Mouse (Mus musculus): ENCODE results near the gene Acvr2b. TPM values are rescaled to one million over a fixed set of nuclear protein-coding genes. Genes with fewer than 3 reads are reported as not detected.

Acvr2b gene
- total RNA-seq, 2 experiments from 2014 or later: 14.5 to 20.6 TPM

DNA sequence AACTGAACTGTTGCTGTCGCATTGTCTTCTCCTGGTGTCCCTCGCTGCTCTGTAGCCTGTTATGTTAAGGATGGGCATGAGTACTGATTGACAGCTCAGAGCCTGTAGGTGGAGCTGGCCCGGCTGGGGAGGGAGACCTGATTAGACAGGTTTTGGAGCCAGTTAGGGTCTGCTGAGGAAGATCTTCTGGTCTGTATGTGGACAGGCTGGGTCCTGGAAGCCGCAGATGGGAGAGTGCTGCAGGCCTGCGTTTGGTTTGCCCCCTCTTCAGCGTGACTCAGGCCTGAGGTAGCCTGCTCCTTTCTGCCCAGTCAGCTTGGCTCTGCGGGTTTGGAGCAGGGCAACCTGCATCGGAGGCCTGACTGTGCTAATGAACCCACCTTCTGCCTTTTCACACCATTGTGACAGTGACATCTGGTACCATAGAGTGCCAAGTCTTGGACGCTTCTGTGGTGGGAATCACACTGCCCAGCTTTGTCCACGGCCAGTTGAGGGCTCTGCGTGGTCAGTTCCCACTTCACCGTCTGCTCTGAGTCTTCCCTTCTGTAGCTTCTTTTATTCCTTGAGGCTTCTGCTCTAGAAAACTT lies 18.0 kb downstream of the Acvr2b start:
- Histone ChIP-seq H3K4me3 (no peak overlapping the region), H3K27ac (peak overlapping the region; percentile 21; the same call in 1 of the 2 replicates)
- no peak for TF ChIP-seq CTCF (IDR thresholded peaks at IDR 0.05)
- DNase-seq: peak; percentile 20
- intact Hi-C loops (cut with DNase I): no loop called here

DNA sequence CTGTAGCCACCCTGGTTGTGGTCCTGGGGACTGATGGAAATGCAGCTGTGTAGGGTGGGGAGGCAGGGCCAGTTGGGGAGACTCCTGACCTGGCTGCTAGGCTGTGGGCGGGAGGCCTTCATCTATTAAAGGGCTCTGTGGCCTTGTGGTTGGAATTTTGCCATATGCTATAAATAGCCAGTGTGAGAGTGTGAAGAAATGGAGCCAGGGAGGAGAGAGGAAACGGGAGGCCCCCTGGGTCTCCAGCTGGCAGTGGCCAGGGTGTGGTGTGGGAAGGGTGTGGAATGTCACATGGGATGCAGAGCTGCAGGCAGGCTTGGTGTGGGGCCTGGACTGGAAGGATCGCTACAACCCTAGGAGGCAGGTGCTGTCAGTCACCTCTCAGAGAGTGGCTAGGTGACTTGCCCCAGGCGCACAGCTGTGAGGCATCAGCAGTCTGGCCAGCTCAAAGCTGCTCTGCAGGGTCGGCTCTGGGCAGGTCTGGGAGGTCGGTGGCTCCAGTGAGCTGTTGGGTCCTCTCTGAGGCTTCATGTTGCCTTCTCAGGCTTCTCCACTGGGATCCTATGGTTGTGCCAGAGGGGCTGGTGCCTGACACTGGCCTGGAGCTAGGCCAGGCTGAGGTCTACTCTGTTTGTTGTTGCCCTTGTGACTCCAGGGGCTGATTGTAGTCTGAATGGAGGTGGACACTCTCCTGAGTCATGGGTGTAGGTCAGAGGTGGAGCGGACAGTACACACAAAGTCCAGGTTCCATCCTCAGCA lies 23.5 kb downstream of the Acvr2b start:
- intact Hi-C loops (cut with DNase I): no loop called here

DNA sequence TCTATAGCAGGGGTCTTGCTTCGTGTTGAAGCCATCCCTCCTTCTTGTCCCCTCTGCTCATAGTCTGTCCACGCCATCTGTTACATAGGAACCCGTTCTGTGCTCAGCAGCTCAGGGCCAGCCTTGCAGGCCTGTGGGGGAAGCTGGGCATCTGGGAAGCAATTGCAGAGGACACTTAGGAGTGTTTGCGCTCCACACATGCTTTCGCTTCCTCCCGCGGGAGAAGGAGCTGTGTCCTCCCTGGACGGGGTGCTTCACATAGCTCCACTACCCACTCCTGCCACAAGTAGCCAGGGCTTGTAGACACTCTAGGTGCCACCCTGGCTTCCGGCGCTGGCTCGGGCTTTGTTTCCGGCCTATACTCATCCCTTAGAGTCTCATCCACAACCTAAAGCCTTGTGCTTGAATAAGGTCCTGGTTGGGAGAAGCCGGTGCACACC lies 24.1 kb downstream of the Acvr2b start:
- Histone ChIP-seq H3K4me3 (no peak overlapping the region), H3K27ac (peak overlapping the region; percentile 86)
- DNase-seq: peak; percentile 31
- intact Hi-C loops (cut with DNase I): loop anchor here (2.0 kb wide), 1 partner anchor 23 kb away; the partner anchor contains the start of gene Acvr2b
- no peak for TF ChIP-seq CTCF (IDR thresholded peaks at IDR 0.05)

More for the DNA sequence above, 23.5 kb downstream of the Acvr2b start:
- peak overlapping the region; percentile 33 for H3K4me3 ChIP-seq
- peak overlapping the region; percentile 86 for H3K27ac ChIP-seq
- TF ChIP-seq CTCF (IDR thresholded peaks at IDR 0.05): no peak
- DNase-seq: peak; percentile 88

DNA sequence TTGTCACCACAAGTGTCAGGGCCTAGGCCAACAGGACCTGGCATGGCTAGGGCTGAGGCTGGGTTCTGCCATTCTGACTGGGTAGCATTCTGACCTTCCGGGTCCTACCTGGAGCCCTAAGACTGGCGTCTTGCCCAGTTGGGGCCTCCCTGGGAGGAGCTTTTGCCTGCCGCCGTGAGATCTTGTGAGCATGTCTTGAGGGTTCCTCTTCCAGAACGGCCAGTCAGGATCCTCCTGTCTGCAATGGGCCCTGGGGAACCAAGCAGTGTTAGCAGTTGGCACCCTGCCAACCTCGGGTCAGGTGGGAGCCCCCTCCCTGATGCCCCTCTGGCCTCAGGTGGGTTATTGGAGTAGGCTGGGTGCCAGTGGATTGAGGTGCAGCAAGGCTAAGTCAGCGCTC lies 24.6 kb downstream of the Acvr2b start:
- no peak overlapping the region for H3K4me3 ChIP-seq
- no peak for TF ChIP-seq CTCF (IDR thresholded peaks at IDR 0.05)
- intact Hi-C loops (cut with DNase I): loop anchor here (2.0 kb wide), 1 partner anchor 24 kb away; the partner anchor contains the start of gene Acvr2b
- peak overlapping the region; percentile 86; the same call in 1 of the 2 replicates for H3K27ac ChIP-seq
- DNase-seq: peak; percentile 33

DNA sequence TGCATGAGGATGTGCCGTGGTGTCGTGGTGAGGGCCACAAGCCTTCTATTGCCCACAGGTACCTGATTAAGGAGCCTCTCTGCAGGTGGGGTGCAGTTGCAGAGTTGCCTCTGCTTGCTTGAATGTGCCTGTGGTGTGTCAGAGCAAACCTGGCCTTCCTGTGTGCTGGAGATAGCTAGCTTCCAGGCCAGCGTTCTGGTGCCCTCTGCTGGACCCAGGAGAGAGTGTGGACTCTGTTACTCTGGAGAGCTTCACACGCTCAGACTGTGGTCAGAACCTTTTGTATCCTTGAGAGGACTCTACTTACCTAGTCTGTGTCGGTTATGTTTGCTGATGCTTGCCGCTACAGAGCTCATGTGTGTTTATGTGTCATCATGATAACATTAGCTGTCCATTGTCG lies 28.4 kb downstream of the Acvr2b start:
- Histone ChIP-seq H3K4me3 (no peak overlapping the region), H3K27ac (no peak overlapping the region)
- peak; percentile 95 for TF ChIP-seq CTCF (IDR thresholded peaks at IDR 0.05)
- intact Hi-C loops (cut with DNase I): loop anchor here (1.0 to 10.0 kb wide), 2 partner anchors 73 to 166 kb away; partner anchors contain the start of gene Xylb
- DNase-seq: peak; percentile 89

DNA sequence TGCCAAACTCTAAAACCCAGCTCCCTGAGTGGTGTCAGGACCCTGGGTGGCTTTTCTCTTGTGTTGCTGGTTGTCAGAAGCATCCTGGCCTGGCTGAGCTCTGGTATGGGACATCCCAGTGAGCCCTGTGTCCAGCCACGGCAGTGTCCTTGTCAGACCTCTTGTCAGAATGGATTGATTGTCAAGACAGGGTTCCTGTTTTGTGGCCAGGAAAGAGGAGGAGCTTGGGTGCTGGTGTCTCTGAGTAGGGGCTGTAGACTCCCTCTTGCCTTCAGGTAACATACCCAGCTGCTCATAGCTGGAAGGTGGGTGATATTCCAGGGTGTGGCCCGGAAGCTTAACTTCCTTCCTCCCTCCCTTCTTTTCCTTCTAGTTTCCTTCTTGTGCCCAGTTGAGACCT lies 33.9 kb downstream of the Acvr2b start:
- no peak for TF ChIP-seq CTCF (IDR thresholded peaks at IDR 0.05)
- DNase-seq: no peak
- H3K27ac ChIP-seq: no peak overlapping the region
- no peak overlapping the region for H3K4me3 ChIP-seq
- intact Hi-C loops (cut with DNase I): loop anchor here (10.0 kb wide), 1 partner anchor 171 kb away; no protein-coding TSS in a partner anchor

DNA sequence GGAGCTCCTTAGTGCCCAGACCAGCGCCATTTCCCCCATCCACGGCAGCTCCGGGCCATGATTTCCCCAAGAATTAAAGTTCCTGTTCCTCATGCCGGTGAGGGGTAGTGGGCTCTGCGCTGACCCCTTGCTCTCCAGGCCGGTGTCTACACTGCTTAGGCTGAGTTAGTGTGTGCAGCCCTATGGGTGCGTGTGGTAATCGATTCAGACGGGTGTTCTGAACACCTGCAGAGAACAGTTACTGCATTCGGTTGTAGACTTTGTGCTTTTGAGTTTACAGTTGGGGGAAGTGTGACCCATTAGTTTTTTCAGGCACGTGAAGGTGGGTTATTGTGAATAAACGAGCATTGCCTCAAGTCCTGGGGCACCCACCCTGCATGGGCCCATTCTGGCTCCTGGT lies 36.1 kb downstream of the Acvr2b start:
- Histone ChIP-seq H3K27ac (peak overlapping the region; percentile 54), H3K4me3 (no peak overlapping the region)
- DNase-seq: no peak
- intact Hi-C loops (cut with DNase I): loop anchor here (10.0 kb wide), 1 partner anchor 173 kb away; no protein-coding TSS in a partner anchor
- no peak for TF ChIP-seq CTCF (IDR thresholded peaks at IDR 0.05)

DNA sequence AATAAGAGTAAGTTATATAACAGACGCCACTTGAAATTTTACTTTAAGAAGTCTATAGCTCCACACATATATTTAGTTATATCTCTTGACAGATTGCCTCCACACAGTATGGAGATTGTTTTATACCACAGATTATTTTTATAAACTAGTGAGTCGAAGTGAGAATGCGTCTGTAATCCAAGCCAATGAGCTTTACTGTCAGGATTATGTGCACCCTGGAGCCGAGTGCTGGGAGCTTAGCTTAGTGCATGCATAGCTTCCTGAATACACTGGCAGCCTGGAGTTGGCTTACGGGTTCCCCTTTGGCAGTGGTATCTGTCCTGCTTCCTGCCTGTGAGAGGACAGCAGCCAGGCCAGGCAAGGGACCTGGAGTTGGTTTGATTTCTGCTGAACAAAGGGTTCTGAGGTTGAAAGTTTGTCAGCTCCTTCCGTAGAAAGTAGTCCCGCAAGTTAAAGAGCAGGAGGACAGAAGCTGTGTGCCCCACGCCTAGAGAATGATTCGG lies 36.6 kb downstream of the Acvr2b start:
- TF ChIP-seq CTCF (IDR thresholded peaks at IDR 0.05): no peak
- intact Hi-C loops (cut with DNase I): loop anchor here (10.0 kb wide), 1 partner anchor 174 kb away; no protein-coding TSS in a partner anchor
- H3K27ac ChIP-seq: peak overlapping the region; percentile 54
- DNase-seq: peak; percentile 65
- no peak overlapping the region for H3K4me3 ChIP-seq

DNA sequence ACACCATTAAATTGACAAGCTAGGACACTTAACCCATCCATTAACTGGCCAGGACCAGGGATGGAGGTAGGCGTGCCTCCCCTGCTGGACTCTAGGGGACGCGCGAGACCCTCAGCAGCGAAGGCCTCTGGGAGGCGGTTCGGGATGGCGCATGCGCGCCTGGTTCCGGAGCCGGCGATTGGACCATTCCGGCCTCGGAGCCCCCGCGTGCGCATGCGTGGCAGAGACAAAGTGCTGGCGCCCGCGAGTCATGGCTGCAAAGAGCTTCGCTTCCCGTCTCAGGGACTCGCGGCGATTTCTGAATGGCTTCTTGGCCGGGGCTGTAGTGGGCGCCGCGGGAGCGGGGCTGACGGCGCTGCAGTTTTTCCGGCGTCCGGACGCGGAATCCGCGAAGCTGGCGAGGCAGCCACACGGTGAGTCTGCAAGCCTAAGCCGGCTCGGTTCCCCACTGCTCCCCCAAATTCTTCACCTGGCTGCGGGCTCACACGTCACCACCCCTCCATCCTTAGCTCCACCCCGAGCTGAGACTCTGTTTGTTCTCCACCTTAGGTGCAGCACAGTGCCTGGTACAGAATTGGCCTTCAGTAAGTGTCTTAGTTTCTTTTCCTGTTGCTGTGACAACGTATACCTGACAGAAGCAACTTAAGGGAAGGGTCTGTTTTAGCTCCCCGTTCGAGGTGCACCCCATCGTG lies 43.0 kb downstream of the Acvr2b start, which contains the start of gene Exog:
Gene Exog, plus strand, starts transcription at position 206 of the 692 bp plus-strand sequence.
- TF ChIP-seq CTCF (IDR thresholded peaks at IDR 0.05): peak; percentile 74
- H3K27ac ChIP-seq: peak within 1 kb of the TSS; percentile 84
- peak; percentile 99 for DNase-seq
- intact Hi-C loops (cut with DNase I): no loop called here
- H3K4me3 ChIP-seq: peak within 1 kb of the TSS; percentile 91

DNA sequence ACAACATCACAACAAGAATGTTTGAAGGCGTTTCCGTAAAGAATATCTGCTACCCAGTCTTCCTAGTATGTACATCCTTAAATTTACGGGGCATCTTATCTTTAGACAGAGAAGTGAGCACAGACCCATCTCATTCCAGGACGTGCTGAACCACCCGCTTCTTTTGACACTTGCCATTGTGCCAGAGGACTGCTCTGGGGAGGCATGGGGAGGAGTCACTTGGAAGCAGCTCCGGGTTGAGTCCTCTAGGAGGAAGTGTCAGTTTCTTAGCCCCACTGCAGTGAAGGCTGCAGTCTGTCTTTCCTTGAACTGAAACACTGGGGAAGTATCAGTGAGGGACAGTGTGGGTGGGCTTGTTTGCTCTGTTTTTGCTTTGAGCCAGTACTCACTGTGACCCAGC lies 43.8 kb downstream of the Acvr2b start:
- Histone ChIP-seq H3K27ac (peak overlapping the region; percentile 84; the same call in 1 of the 2 replicates), H3K4me3 (peak overlapping the region; percentile 91)
- DNase-seq: no peak
- TF ChIP-seq CTCF (IDR thresholded peaks at IDR 0.05): no peak
- intact Hi-C loops (cut with DNase I): no loop called here

DNA sequence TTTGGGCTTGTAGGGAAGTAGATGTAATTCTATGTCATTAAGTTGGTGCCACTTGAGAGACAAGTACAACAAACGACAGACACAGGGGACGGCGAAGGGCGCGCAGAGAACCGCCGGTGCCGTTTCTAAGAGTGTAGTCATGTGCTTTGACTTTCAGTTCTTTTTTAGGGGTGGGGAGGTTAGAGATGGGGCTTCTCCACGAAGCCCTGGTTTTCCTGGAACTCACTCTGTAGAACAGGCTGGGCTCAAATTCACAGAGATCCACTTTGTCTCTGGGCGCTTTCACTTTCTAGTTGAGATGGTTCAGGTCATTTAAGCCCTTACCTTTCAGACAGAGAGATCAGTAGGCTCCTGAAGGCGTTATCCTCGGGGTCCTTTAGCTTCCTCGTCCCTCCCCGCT lies 54.0 kb downstream of the Acvr2b start:
- Histone ChIP-seq H3K27ac (no peak overlapping the region), H3K4me3 (no peak overlapping the region)
- intact Hi-C loops (cut with DNase I): no loop called here
- no peak for DNase-seq
- TF ChIP-seq CTCF (IDR thresholded peaks at IDR 0.05): no peak

DNA sequence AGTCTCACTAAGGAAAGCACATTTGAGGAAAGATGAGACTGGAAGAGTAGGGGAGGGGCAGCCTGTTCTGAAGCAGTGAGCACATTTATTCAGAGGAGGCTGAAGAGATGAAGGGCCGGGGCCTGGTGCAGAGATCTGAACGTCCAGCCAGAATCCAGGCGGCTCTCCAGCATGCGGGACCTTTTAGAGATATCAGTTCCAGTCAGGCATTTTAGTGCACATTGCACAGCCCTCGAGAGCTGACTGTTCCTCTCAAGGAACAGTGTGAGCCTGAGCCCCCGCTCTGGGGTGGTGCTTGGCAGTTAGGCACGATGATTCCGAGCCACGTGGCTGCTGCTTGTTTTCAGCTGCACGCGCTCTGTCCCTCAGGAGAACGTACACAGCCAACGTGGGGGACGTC lies 55.2 kb downstream of the Acvr2b start:
- TF ChIP-seq CTCF (IDR thresholded peaks at IDR 0.05): no peak
- no peak for DNase-seq
- no peak overlapping the region for H3K4me3 ChIP-seq
- no peak overlapping the region for H3K27ac ChIP-seq
- intact Hi-C loops (cut with DNase I): no loop called here
